Mouse (Mus musculus): ENCODE data around the gene Gtpbp2. TPM values are rescaled to one million over a fixed set of nuclear protein-coding genes. Genes with fewer than 3 reads are reported as not detected.

Gtpbp2 gene
- 145 and 213 TPM in 2 replicates for polyA plus RNA-seq (2012; rRNA removed)

GRCm38 (mm10) chr17:46160686-46161085 lies at the start of gene Gtpbp2:
Gene Gtpbp2 (plus strand): TSS chr17:46161032.
- WGBS = under 1% methylated on average over 23 of the region's 23 CpGs
- peak; percentile 99 for DNase-seq (ENCODE audit: low read depth, low spot score)

GRCm38 (mm10) chr17:46115489-46115888 lies 45.3 kb upstream of the Gtpbp2 start:
- no peak for DNase-seq (ENCODE audit: low read depth, low spot score)
- 38% methylated on average over 2 of the region's 2 CpGs for WGBS

- 86% methylated on average over 11 of the region's 11 CpGs for WGBS
- no peak for DNase-seq (ENCODE audit: low read depth, low spot score)
Observed at GRCm38 (mm10) chr17:46116138-46116537, 44.7 kb upstream of the Gtpbp2 start.

- no peak for DNase-seq (ENCODE audit: low read depth, low spot score)
- 89% methylated on average over 3 of the region's 3 CpGs for WGBS
Observed at GRCm38 (mm10) chr17:46116881-46117280, 44.0 kb upstream of the Gtpbp2 start.

GRCm38 (mm10) chr17:46117623-46118422 lies 43.0 kb upstream of the Gtpbp2 start:
- no peak for DNase-seq (ENCODE audit: low read depth, low spot score)

GRCm38 (mm10) chr17:46118423-46118850 lies 42.4 kb upstream of the Gtpbp2 start:
- no peak for DNase-seq (ENCODE audit: low read depth, low spot score)
- WGBS = 78% methylated on average over 4 of the region's 4 CpGs

More at GRCm38 (mm10) chr17:46117623-46118422, 43.0 kb upstream of the Gtpbp2 start:
- 74% methylated on average over 13 of the region's 13 CpGs for WGBS

- 92% methylated on average over 10 of the region's 10 CpGs for whole genome bisulfite sequencing
- no peak for DNase-seq (ENCODE audit: low read depth, low spot score)
Observed at GRCm38 (mm10) chr17:46119641-46120040, 41.2 kb upstream of the Gtpbp2 start.

GRCm38 (mm10) chr17:46122791-46123190 lies 38.0 kb upstream of the Gtpbp2 start:
- no peak for DNase-seq (ENCODE audit: low read depth, low spot score)
- WGBS = 96% methylated on average over 4 of the region's 4 CpGs

GRCm38 (mm10) chr17:46123285-46123684 lies 37.5 kb upstream of the Gtpbp2 start:
- WGBS = 91% methylated on average over 4 of the region's 4 CpGs
- no peak for DNase-seq (ENCODE audit: low read depth, low spot score)

GRCm38 (mm10) chr17:46123953-46124700 lies 36.7 kb upstream of the Gtpbp2 start:
- no peak for DNase-seq (ENCODE audit: low read depth, low spot score)
- 85% methylated on average over 12 of the region's 12 CpGs for WGBS

- 80% methylated on average over 6 of the region's 6 CpGs for WGBS
- DNase-seq (ENCODE audit: low read depth, low spot score) = no peak
Observed at GRCm38 (mm10) chr17:46126608-46127007, 34.2 kb upstream of the Gtpbp2 start.

- DNase-seq (ENCODE audit: low read depth, low spot score) = no peak
- 79% methylated on average over 6 of the region's 6 CpGs for WGBS
Observed at GRCm38 (mm10) chr17:46127814-46128493, 32.9 kb upstream of the Gtpbp2 start.

- no peak for DNase-seq (ENCODE audit: low read depth, low spot score)
- 69% methylated on average over 13 of the region's 13 CpGs for WGBS
Observed at GRCm38 (mm10) chr17:46129741-46130498, 30.9 kb upstream of the Gtpbp2 start.

- 14% methylated on average over 12 of the region's 12 CpGs for WGBS
- no peak for DNase-seq (ENCODE audit: low read depth, low spot score)
Observed at GRCm38 (mm10) chr17:46132058-46132718, 28.6 kb upstream of the Gtpbp2 start.

GRCm38 (mm10) chr17:46132862-46133261 lies 28.0 kb upstream of the Gtpbp2 start:
- DNase-seq (ENCODE audit: low read depth, low spot score) = no peak
- WGBS = 34% methylated on average over 8 of the region's 8 CpGs

GRCm38 (mm10) chr17:46138563-46139236 lies 22.1 kb upstream of the Gtpbp2 start:
- no peak for DNase-seq (ENCODE audit: low read depth, low spot score)
- WGBS = 59% methylated on average over 8 of the region's 8 CpGs

- DNase-seq (ENCODE audit: low read depth, low spot score) = no peak
- WGBS = 60% methylated on average over 3 of the region's 3 CpGs
Observed at GRCm38 (mm10) chr17:46139872-46140271, 21.0 kb upstream of the Gtpbp2 start.

Data from large intestine, adult 2 months (tissue).